Mouse (Mus musculus) heart, embryonic 10.5 days (tissue): ENCODE measurements at regions not wholly inside any gene's neighbourhood (a gene's known extent, or its start where the extent isn't known, plus 50 kb on each side); places are given as distances from the start of the nearest gene placed in this dataset.

ENCODE experiments used
- DNase-seq: peaks from one replicate; pipeline ENCODE4 v3.0.0-alpha.2; 2017; ENCODE audit warnings: low spot score
- H3K27ac ChIP-seq: fragments of 300-500 bp; sonication (generic); 2 replicates; pipeline ENCODE4 v1.5.1; 2016; ENCODE audit warnings: mild to moderate bottlenecking
- H3K27me3 ChIP-seq: fragments of 300-500 bp; sonication (generic); 2 replicates; pipeline ENCODE4 v1.6.1; 2016; ENCODE audit warnings: mild to moderate bottlenecking; ENCODE audit not compliant: poor library complexity, insufficient read depth, severe bottlenecking
- H3K36me3 ChIP-seq: fragments of 300-500 bp; sonication (generic); 2 replicates; pipeline ENCODE4 v1.6.1; 2016; ENCODE audit warnings: mild to moderate bottlenecking, moderate library complexity
- H3K4me1 ChIP-seq: fragments of 300-500 bp; sonication (generic); 2 replicates; pipeline ENCODE4 v1.6.1; 2016; ENCODE audit warnings: mild to moderate bottlenecking
- H3K4me3 ChIP-seq: fragments of 300-500 bp; sonication (generic); 2 replicates; pipeline ENCODE4 v1.5.1; 2016; ENCODE audit warnings: mild to moderate bottlenecking, moderate library complexity
- H3K9me3 ChIP-seq: fragments of 300-500 bp; sonication (generic); 2 replicates; pipeline ENCODE4 v1.6.1; 2016; ENCODE audit warnings: mild to moderate bottlenecking, moderate library complexity
- WGBS: fragments of 180-500 bp; shearing (Covaris S2); methylation state at CpG from one replicate; pipeline ENCODE4 v1.1.7; 2016; 5-methylcytosine and 5-hydroxymethylcytosine counted together

- no peak overlapping the region for H3K4me3 ChIP-seq
- H3K36me3 ChIP-seq: no peaks in the 10 kb centered on the region
- no peaks in the 10 kb centered on the region for H3K9me3 ChIP-seq
- 84% methylated on average over 7 of the region's 7 CpGs for WGBS
- no peaks in the 10 kb centered on the region for H3K27me3 ChIP-seq
- no peak for DNase-seq
- no peaks in the 10 kb centered on the region for H3K4me1 ChIP-seq
- no peak overlapping the region for H3K27ac ChIP-seq
These were observed 76.6 kb upstream of the Itga1 start for GRCm38 (mm10) chr13:115178175-115178917.

DNA sequence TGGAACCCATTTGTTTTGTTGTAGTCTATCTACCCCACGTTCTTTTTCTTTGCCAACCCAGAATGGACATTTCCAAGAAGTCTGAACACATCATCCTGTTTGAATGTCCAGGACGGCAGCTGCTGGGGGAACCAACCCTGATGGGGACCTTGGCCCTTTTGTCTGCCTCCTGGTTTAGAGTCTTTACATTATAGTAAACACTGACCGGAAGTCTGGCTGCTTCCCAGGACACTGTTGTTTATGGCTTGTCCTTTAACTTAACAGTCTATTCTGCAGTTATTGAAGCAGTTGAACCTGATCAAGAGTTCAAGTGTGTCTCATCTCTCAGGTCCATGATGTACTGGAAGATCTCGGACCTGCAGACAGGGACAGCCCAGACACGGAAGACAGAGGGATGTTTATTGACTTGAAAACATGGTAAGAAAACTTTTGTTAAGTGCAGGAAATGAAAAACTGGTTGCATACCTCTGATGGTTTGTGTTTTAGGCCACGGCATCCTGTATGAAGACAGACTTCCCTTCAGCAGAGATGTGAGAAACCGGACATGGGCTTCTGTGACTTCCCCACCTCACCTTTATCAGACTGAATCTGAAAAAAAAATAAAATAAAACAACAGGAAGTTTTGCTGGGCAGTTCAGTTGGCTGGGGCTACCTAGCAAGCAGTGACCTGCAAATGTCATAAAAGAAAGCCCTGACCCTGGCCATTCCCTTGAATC is 69.7 kb upstream of the Itga1 start:
- WGBS: 70% methylated on average over 7 of the region's 7 CpGs
- H3K4me1 ChIP-seq: no peaks in the 10 kb centered on the region
- no peak for DNase-seq

DNA sequence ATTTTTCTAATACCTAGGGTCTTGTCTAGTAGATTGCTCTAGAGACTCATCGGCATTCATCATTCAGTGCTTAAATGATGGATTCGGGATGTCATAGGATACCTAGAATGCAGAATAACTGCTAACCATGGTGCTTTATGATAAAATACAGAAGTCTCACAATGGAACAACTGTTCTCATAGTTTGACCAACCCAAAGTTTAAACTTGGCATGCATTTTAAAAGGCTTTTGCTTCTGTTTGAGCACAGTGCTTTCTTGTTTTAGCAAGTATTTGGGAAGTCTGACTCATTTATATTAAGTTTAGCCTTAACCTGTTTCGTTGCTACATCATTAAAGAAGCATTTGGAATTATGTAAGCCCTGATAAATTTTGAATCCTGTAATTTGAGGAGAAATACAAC is 64.2 kb upstream of the Itga1 start:
- 65% methylated on average over 3 of the region's 3 CpGs for WGBS
- peaks cover 12% of the 10 kb centered on the region for H3K4me1 ChIP-seq
- no peak overlapping the region for H3K27ac ChIP-seq
- no peak overlapping the region for H3K4me3 ChIP-seq
- no peaks in the 10 kb centered on the region for H3K9me3 ChIP-seq
- H3K36me3 ChIP-seq: no peaks in the 10 kb centered on the region
- no peaks in the 10 kb centered on the region for H3K27me3 ChIP-seq
- DNase-seq: no peak

More for the DNA sequence above, 69.7 kb upstream of the Itga1 start:
- H3K4me3 ChIP-seq: no peak overlapping the region
- no peaks in the 10 kb centered on the region for H3K9me3 ChIP-seq
- H3K36me3 ChIP-seq: no peaks in the 10 kb centered on the region
- H3K27me3 ChIP-seq: no peaks in the 10 kb centered on the region
- H3K27ac ChIP-seq: no peak overlapping the region

GRCm38 (mm10) chr13:115162689-115163413 is 61.1 kb upstream of the Itga1 start:
- no peaks in the 10 kb centered on the region for H3K27me3 ChIP-seq
- DNase-seq: no peak
- H3K4me1 ChIP-seq: peaks cover 20% of the 10 kb centered on the region
- no peak overlapping the region for H3K27ac ChIP-seq
- no peaks in the 10 kb centered on the region for H3K36me3 ChIP-seq
- H3K4me3 ChIP-seq: no peak overlapping the region
- WGBS: 55% methylated on average over 4 of the region's 4 CpGs
- no peaks in the 10 kb centered on the region for H3K9me3 ChIP-seq

DNA sequence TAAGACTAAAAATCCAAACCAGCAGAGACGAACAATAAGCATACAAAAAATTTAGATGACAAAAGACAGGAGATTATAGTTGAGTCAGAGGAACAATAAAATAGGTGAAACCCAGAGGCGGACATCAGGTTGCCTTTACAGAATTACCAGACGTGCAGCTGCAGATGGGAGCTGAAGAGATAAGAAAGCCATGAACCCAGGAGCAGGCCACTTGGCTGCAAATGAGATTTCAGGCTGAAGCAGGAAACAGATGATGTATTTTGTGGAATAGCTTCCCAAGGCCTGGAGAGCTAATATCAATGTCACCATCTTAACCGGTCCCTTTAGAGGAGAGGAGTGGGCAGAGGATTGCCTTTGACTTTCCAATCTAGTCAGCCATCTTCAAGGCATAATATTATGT is 57.6 kb upstream of the Itga1 start:
- peaks cover 20% of the 10 kb centered on the region for H3K4me1 ChIP-seq
- no peak overlapping the region for H3K27ac ChIP-seq
- 34% methylated on average over 4 of the region's 4 CpGs for WGBS
- no peak for DNase-seq
- H3K27me3 ChIP-seq: no peaks in the 10 kb centered on the region
- H3K4me3 ChIP-seq: no peak overlapping the region
- no peaks in the 10 kb centered on the region for H3K9me3 ChIP-seq
- no peaks in the 10 kb centered on the region for H3K36me3 ChIP-seq
